Mouse (Mus musculus) cerebellum, adult 2 months (tissue): ENCODE data around the gene 1700122O11Rik.

ENCODE experiments used
- CTCF ChIP-seq: fragments of 200-500 bp; IDR thresholded peaks from 2 replicates; pipeline ENCODE4 v1.5.1; 2011; ENCODE audit warnings: low read depth, mild to moderate bottlenecking, control low read depth, low read length, moderate library complexity, borderline replicate concordance; ENCODE audit not compliant: insufficient read depth
- POLR2A ChIP-seq: fragments of 200-500 bp; IDR thresholded peaks from 2 replicates; pipeline ENCODE4 v1.6.1; 2011; ENCODE audit warnings: low read length, control low read depth, borderline replicate concordance; ENCODE audit not compliant: insufficient read depth

DNA sequence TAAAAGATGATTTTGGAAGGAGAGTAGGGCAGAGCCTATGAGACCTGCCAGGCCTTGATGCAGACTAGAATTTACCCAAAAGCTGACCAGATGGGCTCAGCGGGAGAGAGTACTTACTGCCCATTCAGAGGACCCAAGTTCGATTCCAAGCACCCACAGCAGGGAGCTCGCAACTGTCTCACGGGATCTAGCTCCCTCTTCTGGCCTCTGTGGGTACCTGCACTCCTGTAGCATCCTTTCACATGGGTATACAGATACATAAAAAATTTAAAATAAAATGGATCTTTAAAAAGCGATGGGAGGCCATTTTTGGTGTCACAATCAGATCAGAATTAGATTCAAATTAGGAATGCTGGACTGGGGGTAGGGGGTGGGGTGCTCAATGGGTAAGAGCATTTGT is 11.1 kb downstream of the 1700122O11Rik start:
- 0 out of 2 replicates have a peak, but pooled peaks have one; percentile 18 for TF ChIP-seq CTCF
- TF ChIP-seq POLR2A: no peak
